Mouse (Mus musculus) urinary bladder, postnatal 10 days (tissue): Measurements from ENCODE around the gene Gtf2ird1.
A peak's percentile ranks its signal among the peaks of the same experiment; 100 is the strongest.
"Not testable (repeated sequence)": the region's sequence is repeated elsewhere in the genome, so short reads cannot be mapped to it uniquely, and the experiment has no call there.

ENCODE experiments used
- DNase-seq: peaks from one replicate; pipeline ENCODE4 v3.0.0; 2022; ENCODE audit warnings: low spot score

Gtf2ird1 gene

GRCm38 (mm10) chr5:134344076-134344475 lies 112.4 kb downstream of the Gtf2ird1 start:
- DNase-seq, result no peak

GRCm38 (mm10) chr5:134343530-134343929 lies 113.0 kb downstream of the Gtf2ird1 start:
- not testable (repeated sequence) for DNase-seq

- DNase-seq, result no peak
Observed at GRCm38 (mm10) chr5:134342503-134343205, 113.9 kb downstream of the Gtf2ird1 start.

- no peak for DNase-seq
Observed at GRCm38 (mm10) chr5:134341721-134342120, 114.8 kb downstream of the Gtf2ird1 start.

- no peak for DNase-seq
Observed at GRCm38 (mm10) chr5:134341321-134341720, 115.2 kb downstream of the Gtf2ird1 start.

- DNase-seq, result no peak
Observed at GRCm38 (mm10) chr5:134340101-134340522, 116.4 kb downstream of the Gtf2ird1 start.

- DNase-seq, result not testable (repeated sequence)
Observed at GRCm38 (mm10) chr5:134337012-134337411, 119.5 kb downstream of the Gtf2ird1 start.

- no peak for DNase-seq
Observed at GRCm38 (mm10) chr5:134332743-134333142, 123.8 kb downstream of the Gtf2ird1 start.

- DNase-seq, result no peak
Observed at GRCm38 (mm10) chr5:134330082-134330481, 126.4 kb downstream of the Gtf2ird1 start.

GRCm38 (mm10) chr5:134329311-134329710 lies 127.2 kb downstream of the Gtf2ird1 start:
- DNase-seq, result no peak

- no peak for DNase-seq
Observed at GRCm38 (mm10) chr5:134328482-134329001, 128.0 kb downstream of the Gtf2ird1 start.

- DNase-seq, result no peak
Observed at GRCm38 (mm10) chr5:134325856-134326566, 130.5 kb downstream of the Gtf2ird1 start.

GRCm38 (mm10) chr5:134323869-134324268 lies 132.6 kb downstream of the Gtf2ird1 start:
- no peak for DNase-seq

GRCm38 (mm10) chr5:134323311-134323710 lies 133.2 kb downstream of the Gtf2ird1 start:
- no peak for DNase-seq

GRCm38 (mm10) chr5:134322355-134322754 lies 134.2 kb downstream of the Gtf2ird1 start:
- DNase-seq, result no peak

GRCm38 (mm10) chr5:134321699-134322098 lies 134.8 kb downstream of the Gtf2ird1 start:
- no peak for DNase-seq

GRCm38 (mm10) chr5:134318903-134319302 lies 137.6 kb downstream of the Gtf2ird1 start:
- no peak for DNase-seq

- no peak for DNase-seq
Observed at GRCm38 (mm10) chr5:134316721-134317120, 139.8 kb downstream of the Gtf2ird1 start.

- DNase-seq, result no peak
Observed at GRCm38 (mm10) chr5:134315623-134316350, 140.7 kb downstream of the Gtf2ird1 start.

GRCm38 (mm10) chr5:134314688-134315622 lies 141.6 kb downstream of the Gtf2ird1 start, which contains the start of gene Gtf2i:
Gene Gtf2i (minus strand): TSS chr5:134314760.
- peak; percentile 74 for DNase-seq

GRCm38 (mm10) chr5:134314068-134314674 lies 142.3 kb downstream of the Gtf2ird1 start:
- DNase-seq, result no peak
